Mouse (Mus musculus) cerebellum, adult 18-20 months (tissue): ENCODE results near the gene Daam2.

Source experiments
- DNase-seq, 2 experiments: peaks; one replicate each; pipeline ENCODE4 v3.0.0; 2021

Daam2 gene

DNA sequence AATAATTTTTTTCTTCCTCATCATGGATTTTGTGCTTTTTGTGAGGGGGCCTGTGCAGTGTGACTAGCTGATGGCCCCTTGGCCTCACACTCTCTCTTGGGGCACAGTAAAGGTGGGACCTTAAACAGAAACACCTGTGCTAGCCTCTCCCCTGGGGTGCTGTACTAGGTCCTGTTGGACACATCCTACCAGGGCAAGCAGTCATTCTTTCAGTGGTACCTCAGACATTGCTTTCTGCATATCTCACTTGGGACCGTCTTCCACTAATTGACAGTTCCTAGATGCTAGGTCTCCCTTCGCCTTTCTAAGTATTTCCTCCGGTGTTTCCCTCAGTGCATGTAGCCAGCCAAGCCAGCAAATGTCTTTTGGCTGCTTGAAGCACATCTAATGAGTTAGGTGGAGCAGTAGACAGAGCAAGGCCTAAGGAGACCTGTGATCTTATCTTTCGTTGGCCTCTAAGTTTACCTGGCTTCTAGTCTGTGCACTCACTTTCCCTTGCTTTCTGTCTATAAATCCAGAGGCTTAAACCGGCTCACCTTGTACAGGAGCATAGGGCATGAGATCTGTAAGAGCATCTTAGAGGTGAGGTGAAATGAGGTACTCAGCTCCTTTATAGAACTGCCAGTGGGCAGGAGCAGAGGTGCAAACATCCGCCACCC, 134.5 kb downstream of the Daam2 start:
- DNase-seq = no peak

DNA sequence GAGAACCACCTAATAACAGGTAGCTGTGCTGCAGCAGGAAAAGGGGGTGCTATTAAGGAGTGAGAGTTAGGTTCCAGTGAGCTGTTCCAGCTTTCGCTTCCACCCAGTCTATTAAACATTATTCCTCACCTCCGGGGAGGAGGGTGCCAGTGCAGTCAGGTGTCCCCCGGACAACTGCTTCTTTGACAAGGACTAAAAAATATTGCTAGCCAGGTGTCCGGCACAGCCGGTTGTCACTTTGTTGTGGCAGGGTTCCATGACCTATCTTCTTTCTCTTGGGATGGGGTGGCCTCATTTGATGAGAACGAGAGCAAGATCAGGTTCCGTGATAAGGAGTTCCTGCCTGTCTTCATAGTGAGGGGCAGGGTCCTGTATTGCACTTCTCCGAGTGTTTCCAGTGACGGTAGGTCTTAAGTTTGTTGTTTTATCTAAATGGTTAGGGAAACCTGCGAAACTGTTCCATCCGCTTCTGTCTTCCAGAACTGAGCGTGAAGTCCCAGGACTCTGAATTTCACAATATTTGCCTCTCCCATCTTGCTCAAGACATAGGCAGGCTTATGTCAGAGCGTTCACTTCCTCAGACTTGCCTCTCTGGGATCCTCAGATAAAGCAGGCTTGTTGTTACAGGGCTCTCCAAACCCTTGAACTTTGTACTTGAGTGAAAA, 135.3 kb downstream of the Daam2 start:
- DNase-seq = peak; percentile 59 to 61

DNA sequence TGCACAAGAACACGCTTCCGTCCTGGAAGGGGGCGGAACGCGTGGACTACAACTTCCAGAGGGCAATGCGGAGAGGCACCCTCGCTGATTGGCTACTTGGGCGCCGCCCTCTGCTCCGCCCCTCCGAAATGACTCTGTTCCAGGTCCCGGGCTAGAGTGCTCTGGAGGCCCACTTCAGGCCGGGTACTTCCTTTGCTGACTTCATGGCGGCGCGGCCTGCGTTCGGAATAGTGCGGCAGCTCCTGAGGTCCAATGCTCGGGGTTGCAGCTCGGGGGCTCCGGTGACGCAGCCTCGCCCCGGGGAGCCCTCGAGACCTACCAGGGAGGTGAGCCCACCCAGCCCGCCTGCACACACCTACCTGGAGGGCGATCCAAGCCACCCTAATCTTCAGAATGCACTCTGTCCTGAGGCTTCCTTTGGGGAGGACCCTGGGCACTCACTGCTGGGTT, 135.9 kb downstream of the Daam2 start, which contains the start of gene Mocs1:
Gene Mocs1, plus strand, starts transcription at position 124 of the 450 bp plus-strand sequence.
- peak; percentile 93 to 97 for DNase-seq

DNA sequence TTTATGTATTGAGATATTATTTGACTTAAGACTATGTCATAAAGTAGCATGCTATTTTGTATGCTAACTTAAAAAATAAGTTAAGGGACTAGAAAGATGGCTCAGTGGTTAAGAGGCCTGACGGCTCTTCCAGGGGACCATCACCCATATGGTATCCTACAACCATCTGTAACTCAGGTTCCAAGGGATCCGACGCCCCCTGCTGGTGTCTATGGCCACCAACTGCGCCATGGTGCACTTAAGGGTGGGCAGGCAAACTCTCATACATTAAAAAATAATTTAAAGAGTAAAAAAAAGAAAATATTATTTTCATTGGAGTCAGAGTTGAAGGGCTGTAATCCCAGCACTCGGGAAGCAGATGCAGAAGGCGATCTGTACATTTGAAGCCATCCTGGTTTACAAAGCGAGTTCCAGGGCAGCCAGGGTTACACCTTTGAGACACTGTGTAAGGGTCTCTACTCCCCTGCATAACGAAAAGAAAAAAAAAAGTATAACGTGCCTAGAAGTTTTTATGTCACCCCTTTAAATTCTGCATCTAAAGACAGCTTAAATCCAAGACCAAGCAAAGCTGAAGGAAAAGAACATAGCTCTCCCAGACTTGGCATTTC, 136.4 kb downstream of the Daam2 start:
- peak; percentile 34 to 43 for DNase-seq

DNA sequence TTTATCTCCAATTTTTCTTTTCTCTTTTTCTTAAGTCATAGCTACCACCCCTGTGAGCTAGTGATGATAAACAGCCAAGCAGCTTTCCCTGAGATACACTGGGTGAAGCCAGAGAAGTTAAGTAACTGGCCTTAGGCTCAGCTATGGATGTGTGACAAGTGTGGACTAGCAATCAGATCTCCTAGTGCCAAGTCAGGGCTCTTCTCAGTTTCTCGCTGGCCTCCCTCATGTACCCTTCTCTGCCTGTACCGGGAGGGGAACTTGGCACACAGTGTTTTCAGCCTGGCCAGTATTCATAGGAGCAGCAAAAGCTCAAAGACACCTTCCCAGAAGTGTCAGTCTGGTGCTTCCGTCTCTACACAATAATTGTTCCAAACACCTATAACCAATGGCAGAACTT, 140.3 kb downstream of the Daam2 start:
- no peak for DNase-seq

DNA sequence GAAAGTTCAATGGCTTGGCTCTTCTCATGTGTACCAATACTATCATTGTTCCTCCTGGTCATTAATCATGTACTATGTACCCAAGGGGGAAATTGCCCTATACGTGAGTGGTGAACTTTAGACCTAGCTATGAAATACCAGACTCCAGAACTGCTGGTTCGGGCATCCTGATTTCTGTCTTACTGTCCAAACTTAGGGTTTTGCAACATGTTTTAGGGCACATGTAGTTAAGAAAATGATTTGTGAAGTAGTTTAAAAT, 141.1 kb downstream of the Daam2 start:
- DNase-seq = no peak

DNA sequence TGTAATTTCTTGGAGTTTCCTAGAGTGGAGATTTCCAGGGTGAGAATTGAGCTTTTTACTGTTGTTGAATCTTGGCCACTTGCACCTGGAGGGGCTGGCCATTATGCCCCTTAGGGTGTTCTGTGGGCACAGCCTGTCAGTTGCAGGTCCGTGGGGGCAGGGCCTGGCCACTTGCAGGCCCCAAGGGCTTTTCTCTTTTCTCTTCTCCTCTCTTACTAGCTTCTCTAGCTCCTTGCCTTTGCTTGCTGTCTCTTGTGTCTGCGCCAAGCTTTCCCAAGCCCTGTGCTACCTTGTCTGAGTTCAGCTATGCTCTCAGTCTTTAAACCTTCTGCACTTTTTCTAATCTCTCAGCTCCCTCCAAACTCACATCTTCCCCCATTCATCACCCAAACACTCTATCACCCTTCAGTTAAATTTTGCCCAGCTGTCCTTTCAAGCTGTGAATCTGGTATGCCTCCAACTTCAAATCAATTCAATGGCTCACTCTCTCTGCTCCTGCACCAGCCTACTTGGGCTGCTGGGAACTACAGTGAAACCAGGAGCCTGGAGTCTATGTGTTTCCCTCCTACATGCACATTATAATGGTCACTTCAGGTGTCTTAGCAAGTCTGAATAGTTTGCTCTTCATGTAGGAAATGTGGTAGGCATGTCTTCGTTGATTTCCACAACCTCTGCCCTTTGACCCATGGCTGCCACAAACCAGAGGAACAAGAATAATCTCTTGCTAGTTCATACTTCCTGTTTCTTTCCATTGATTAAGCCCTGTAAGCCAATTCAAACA, 141.7 kb downstream of the Daam2 start:
- no peak for DNase-seq

DNA sequence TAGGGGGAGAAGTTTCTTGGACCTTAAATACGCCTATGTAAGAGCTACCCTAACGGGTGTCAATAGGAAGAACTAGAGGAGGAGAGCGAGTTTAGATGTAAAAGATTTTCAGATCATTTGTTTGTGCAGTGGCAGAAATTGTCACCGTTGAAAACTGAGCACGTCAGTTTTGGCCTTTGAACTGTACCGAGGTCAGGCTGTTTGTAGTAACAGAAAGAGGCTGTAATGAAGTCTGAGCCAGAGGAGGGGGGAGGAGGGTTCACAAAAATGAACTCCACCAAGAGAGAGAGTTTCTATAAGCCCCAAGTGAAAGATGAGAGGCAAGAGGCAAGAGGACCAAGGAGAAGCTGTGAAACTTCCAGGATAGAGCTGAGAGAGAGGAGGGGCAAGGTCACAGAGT, 144.3 kb downstream of the Daam2 start:
- no peak for DNase-seq

DNA sequence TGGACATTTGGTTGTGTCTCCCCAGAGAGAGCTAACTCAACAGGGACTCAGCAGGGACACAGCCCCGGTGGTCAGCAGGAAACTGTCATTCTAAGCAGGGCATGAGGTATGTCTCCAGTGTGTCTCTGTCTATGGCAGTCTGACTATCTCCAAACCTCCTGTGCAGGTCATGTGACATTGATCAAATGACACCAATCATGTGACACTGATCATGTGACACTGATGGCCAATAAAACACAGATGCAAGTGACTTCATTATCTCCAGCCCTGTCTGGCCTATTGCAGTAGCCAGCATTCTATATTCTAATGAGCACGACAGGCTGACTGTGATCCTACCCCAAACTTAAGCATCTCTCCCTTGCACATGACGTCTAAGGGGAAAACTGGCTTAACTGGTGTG, 147.9 kb downstream of the Daam2 start:
- DNase-seq = no peak

DNA sequence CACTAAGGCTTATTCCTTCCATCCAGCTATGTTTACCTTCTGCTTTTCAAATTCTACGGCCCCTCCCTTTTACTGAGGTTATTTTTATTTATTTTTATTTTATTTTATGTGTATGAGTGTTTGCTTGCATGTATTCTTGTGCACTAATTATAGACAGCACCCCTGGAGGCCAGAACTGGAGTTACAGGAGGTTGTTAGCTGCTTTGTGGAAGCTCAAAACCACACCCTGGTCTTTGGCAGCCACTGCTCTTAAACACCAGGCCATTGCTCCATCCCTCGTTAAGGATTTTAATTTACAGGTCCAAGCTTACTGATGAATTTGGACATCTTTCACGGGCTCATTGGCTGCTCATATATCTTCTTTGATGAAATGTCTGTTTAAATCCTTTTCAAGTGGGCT, 150.6 kb downstream of the Daam2 start:
- no peak for DNase-seq

DNA sequence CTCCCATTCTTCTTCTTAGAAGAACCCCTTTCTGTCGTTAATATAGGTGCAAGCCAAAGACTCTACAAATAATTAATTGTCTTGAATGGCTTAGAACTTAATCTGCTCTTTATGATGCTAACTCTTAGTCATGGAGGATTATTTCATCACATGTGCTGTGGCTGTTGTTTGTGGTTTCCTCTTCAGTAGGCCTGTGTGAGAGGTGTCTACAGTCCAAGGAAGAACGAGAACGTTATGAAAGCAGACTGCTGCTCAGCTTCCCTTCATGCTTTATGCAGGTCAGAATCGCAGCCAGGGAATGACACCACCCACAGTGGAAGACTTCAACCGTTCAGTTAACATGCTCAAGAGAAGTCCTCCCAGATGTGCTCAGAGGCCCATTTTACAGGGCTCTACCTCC, 151.2 kb downstream of the Daam2 start:
- no peak for DNase-seq
